In genomic region chr1:119557641-119558395, GRCm38 (mm10) we compare ENCODE assay signal across 14 mouse cellular contexts. TPM values are rescaled to one million over a fixed set of nuclear protein-coding genes. Genes with fewer than 3 reads are reported as not detected.
DNase-seq lines count a peak whose midpoint lies in the region; ATAC-seq lines count a peak whose summit lies in the region.
"Had no signal": no experiment of that assay in that cellular context is flagged by ENCODE, and none has a peak within 500 bp of the region (broad histone marks: within the 10 kb centered on the region; RNA-seq: fewer than 3 reads in every experiment).

No protein-coding gene starts in this region.

- no peak overlapping the region for H3K27ac ChIP-seq in heart, embryonic 11.5 days (ENCODE audit: low read depth, low read length)
- H3K27ac ChIP-seq: limb, embryonic 15.5 days had no signal

- no peak overlapping the region for H3K4me2 ChIP-seq in heart, embryonic 11.5 days
- H3K4me2 ChIP-seq: limb, embryonic 15.5 days had no signal

- H3K9me3 ChIP-seq in heart, embryonic 11.5 days (replicated peaks; ENCODE audit: control insufficient read depth, low read length) = no peaks in the 10 kb centered on the region
- H3K9me3 ChIP-seq: limb, embryonic 15.5 days had no signal

- H3K9ac ChIP-seq in heart, embryonic 11.5 days (ENCODE audit: low read depth, low read length) = no peak overlapping the region
- H3K9ac ChIP-seq: limb, embryonic 15.5 days had no signal

- DNase-seq in heart, adult 11 months = peak; percentile 91
- peak; percentile 17 to 26 for DNase-seq in left cerebral cortex, adult 9 months (ENCODE audit: low spot score in 2 of 2)
- no peak for DNase-seq in left cerebral cortex, adult 8-10 months (ENCODE audit: low spot score in 2 of 2)
- DNase-seq in urinary bladder, postnatal 14 days (ENCODE audit: low spot score) = peak; percentile 14
- no peak for DNase-seq in urinary bladder, postnatal 10 days (ENCODE audit: low spot score)
- DNase-seq in retina, postnatal 1 day = no peak
- DNase-seq in adrenal gland, postnatal 10 days = no peak
- DNase-seq: adrenal gland, adult 8-10 months; thymus, postnatal 4 days had no signal

- no peak overlapping the region for H3K4me3 ChIP-seq in heart, embryonic 11.5 days (ENCODE audit: low read depth, low read length)
- H3K4me3 ChIP-seq: limb, embryonic 15.5 days had no signal

- no peaks in the 10 kb centered on the region for H3K4me1 ChIP-seq in heart, embryonic 11.5 days (ENCODE audit: control insufficient read depth, insufficient read depth, low read length)
- H3K4me1 ChIP-seq: limb, embryonic 15.5 days had no signal

- peaks cover 4% of the 10 kb centered on the region; the same call in 1 of the 2 replicates for H3K36me3 ChIP-seq in heart, embryonic 11.5 days (ENCODE audit: control insufficient read depth, insufficient read depth, low read length)
- H3K36me3 ChIP-seq: limb, embryonic 15.5 days had no signal

- ATAC-seq in heart, embryonic 11.5 days (replicated peaks; ENCODE audit: insufficient number of reproducible peaks, low FRiP score, low TSS enrichment) = no peak
- ATAC-seq: CD4-positive, CD25-positive, alpha-beta regulatory T cell, adult 4 months; intestine, embryonic 16.5 days; Patski had no signal

- WGBS in heart, embryonic 11.5 days (ENCODE audit: insufficient replicate concordance) = 89% methylated on average over 4 of the region's 4 CpGs

- no peaks in the 10 kb centered on the region for H3K27me3 ChIP-seq in heart, embryonic 11.5 days (ENCODE audit: control insufficient read depth, insufficient read depth, low read length)
- H3K27me3 ChIP-seq: limb, embryonic 15.5 days; Patski had no signal

RNA-seq across cellular contexts. Expression of gene Tmem185b, which starts 31.9 kb away (rescaled TPM):
- polyA plus RNA-seq in heart, embryonic 11.5 days (2014; fragmentation: Nextera tagmentation; extraction: Ambion mirVana) = 23.1 and 25.8 TPM in 2 replicates
- 10 to 100 TPM; 14.5 to 19.4 (median 17.0) TPM for total RNA-seq in left cerebral cortex, adult 8-10 months (2022)
- total RNA-seq in adrenal gland, postnatal 10 days (2021) = 10 to 100 TPM; 17.1 to 19.7 TPM

RNA-seq across cellular contexts. Expression of gene Ralb, which starts 53.2 kb away (rescaled TPM):
- polyA plus RNA-seq in heart, embryonic 11.5 days (2014; fragmentation: Nextera tagmentation; extraction: Ambion mirVana) = 146 and 166 TPM in 2 replicates
- total RNA-seq in left cerebral cortex, adult 8-10 months (2022) = 10 to 100 TPM; 21.4 to 24.0 (median 22.6) TPM
- total RNA-seq in adrenal gland, postnatal 10 days (2021) = 10 to 100 TPM; 61.2 to 65.9 TPM

Comparison
In these comparisons a context has a peak if more than half of its experiments do, and no peak if none do; other contexts are left out.
1. DNase-seq: peak in heart, adult 11 months (single experiment), left cerebral cortex, adult 9 months (2 of 2) and urinary bladder, postnatal 14 days (single experiment); none in left cerebral cortex, adult 8-10 months (0 of 2), urinary bladder, postnatal 10 days (single experiment), retina, postnatal 1 day (single experiment) and adrenal gland, postnatal 10 days (single experiment).